Mouse (Mus musculus): ENCODE measurements at regions not wholly inside any gene's neighbourhood (a gene's known extent, or its start where the extent isn't known, plus 50 kb on each side); places are given as distances from the start of the nearest gene placed in this dataset.

- WGBS = 73% methylated on average over 1 of the region's 1 CpGs
- ATAC-seq (replicated peaks) = no peak
Observed at GRCm38 (mm10) chr6:100493558-100493957, 177.4 kb downstream of the Shq1 start.

GRCm38 (mm10) chr6:100491811-100492210, 179.1 kb downstream of the Shq1 start:
- H3K9ac ChIP-seq (replicated peaks) = no peak overlapping the region
- no peaks in the 10 kb centered on the region for H3K9me3 ChIP-seq
- no peak overlapping the region for H3K27ac ChIP-seq (replicated peaks)
- H3K4me3 ChIP-seq = no peak overlapping the region
- no peak overlapping the region for H3K4me2 ChIP-seq (replicated peaks)
- no peaks in the 10 kb centered on the region for H3K27me3 ChIP-seq
- no peaks in the 10 kb centered on the region for H3K36me3 ChIP-seq
- H3K4me1 ChIP-seq = peaks cover 10% of the 10 kb centered on the region
- ATAC-seq (replicated peaks) = no peak
- 97% methylated on average over 6 of the region's 6 CpGs for WGBS

More at GRCm38 (mm10) chr6:100493558-100493957, 177.4 kb downstream of the Shq1 start:
- Histone ChIP-seq H3K9me3 (no peaks in the 10 kb centered on the region), H3K4me2 (replicated peaks) (no peak overlapping the region), H3K27ac (replicated peaks) (no peak overlapping the region), H3K4me3 (no peak overlapping the region), H3K9ac (replicated peaks) (no peak overlapping the region), H3K36me3 (no peaks in the 10 kb centered on the region), H3K4me1 (peaks cover 10% of the 10 kb centered on the region), H3K27me3 (no peaks in the 10 kb centered on the region)

GRCm38 (mm10) chr6:100490920-100491712, 179.8 kb downstream of the Shq1 start:
- no peak for ATAC-seq (replicated peaks)
- no peaks in the 10 kb centered on the region for H3K36me3 ChIP-seq
- H3K4me3 ChIP-seq = no peak overlapping the region
- H3K27me3 ChIP-seq = no peaks in the 10 kb centered on the region
- H3K27ac ChIP-seq (replicated peaks) = no peak overlapping the region
- H3K9ac ChIP-seq (replicated peaks) = no peak overlapping the region
- H3K4me1 ChIP-seq = peaks cover 10% of the 10 kb centered on the region
- no peak overlapping the region for H3K4me2 ChIP-seq (replicated peaks)
- H3K9me3 ChIP-seq = no peaks in the 10 kb centered on the region
- 93% methylated on average over 7 of the region's 7 CpGs for WGBS

- no peak overlapping the region for H3K4me3 ChIP-seq
- no peaks in the 10 kb centered on the region for H3K4me1 ChIP-seq
- H3K4me2 ChIP-seq (replicated peaks) = no peak overlapping the region
- 71% methylated on average over 3 of the region's 3 CpGs for WGBS
- H3K36me3 ChIP-seq = no peaks in the 10 kb centered on the region
- H3K9me3 ChIP-seq = peaks cover 3% of the 10 kb centered on the region; the same call in 1 of the 2 replicates
- H3K27ac ChIP-seq (replicated peaks) = no peak overlapping the region
- no peak for ATAC-seq (replicated peaks)
- no peaks in the 10 kb centered on the region for H3K27me3 ChIP-seq
- no peak overlapping the region for H3K9ac ChIP-seq (replicated peaks)
Observed at GRCm38 (mm10) chr6:100483836-100484235, 187.1 kb downstream of the Shq1 start.

- no peak overlapping the region for H3K27ac ChIP-seq (replicated peaks)
- H3K4me1 ChIP-seq = no peaks in the 10 kb centered on the region
- no peak for ATAC-seq (replicated peaks)
- no peaks in the 10 kb centered on the region for H3K27me3 ChIP-seq
- H3K4me2 ChIP-seq (replicated peaks) = no peak overlapping the region
- no peaks in the 10 kb centered on the region for H3K36me3 ChIP-seq
- peaks cover 3% of the 10 kb centered on the region; the same call in 1 of the 2 replicates for H3K9me3 ChIP-seq
- H3K4me3 ChIP-seq = no peak overlapping the region
- WGBS = 20% methylated on average over 14 of the region's 14 CpGs
- no peak overlapping the region for H3K9ac ChIP-seq (replicated peaks)
Observed at GRCm38 (mm10) chr6:100483084-100483810, 187.7 kb downstream of the Shq1 start.

GRCm38 (mm10) chr6:100482572-100482971, 188.4 kb downstream of the Shq1 start:
- Histone ChIP-seq H3K4me1 (no peaks in the 10 kb centered on the region), H3K4me3 (no peak overlapping the region), H3K27me3 (no peaks in the 10 kb centered on the region), H3K27ac (replicated peaks) (no peak overlapping the region), H3K9me3 (peaks cover 3% of the 10 kb centered on the region; the same call in 1 of the 2 replicates), H3K36me3 (no peaks in the 10 kb centered on the region), H3K9ac (replicated peaks) (no peak overlapping the region), H3K4me2 (replicated peaks) (no peak overlapping the region)
- ATAC-seq (replicated peaks) = no peak
- WGBS = 18% methylated on average over 7 of the region's 7 CpGs

GRCm38 (mm10) chr6:100480525-100480924, 190.4 kb downstream of the Shq1 start:
- ATAC-seq (replicated peaks) = no peak
- WGBS = 88% methylated on average over 3 of the region's 3 CpGs

GRCm38 (mm10) chr6:100479881-100480280, 191.1 kb downstream of the Shq1 start:
- H3K4me1 ChIP-seq = no peaks in the 10 kb centered on the region
- no peaks in the 10 kb centered on the region for H3K36me3 ChIP-seq
- H3K9ac ChIP-seq (replicated peaks) = no peak overlapping the region
- H3K9me3 ChIP-seq = no peaks in the 10 kb centered on the region
- no peak overlapping the region for H3K4me3 ChIP-seq
- H3K27me3 ChIP-seq = no peaks in the 10 kb centered on the region
- WGBS = 62% methylated on average over 6 of the region's 6 CpGs
- ATAC-seq (replicated peaks) = no peak
- H3K27ac ChIP-seq (replicated peaks) = no peak overlapping the region
- H3K4me2 ChIP-seq (replicated peaks) = no peak overlapping the region

More at GRCm38 (mm10) chr6:100480525-100480924, 190.4 kb downstream of the Shq1 start:
- Histone ChIP-seq H3K4me2 (replicated peaks) (no peak overlapping the region), H3K9ac (replicated peaks) (no peak overlapping the region), H3K9me3 (peaks cover 3% of the 10 kb centered on the region; the same call in 1 of the 2 replicates), H3K4me1 (no peaks in the 10 kb centered on the region), H3K4me3 (no peak overlapping the region), H3K27ac (replicated peaks) (no peak overlapping the region), H3K36me3 (no peaks in the 10 kb centered on the region), H3K27me3 (no peaks in the 10 kb centered on the region)

- WGBS = 83% methylated on average over 4 of the region's 4 CpGs
- Histone ChIP-seq H3K27me3 (no peaks in the 10 kb centered on the region), H3K36me3 (no peaks in the 10 kb centered on the region), H3K9me3 (no peaks in the 10 kb centered on the region), H3K27ac (replicated peaks) (no peak overlapping the region), H3K4me2 (replicated peaks) (no peak overlapping the region), H3K9ac (replicated peaks) (no peak overlapping the region), H3K4me1 (no peaks in the 10 kb centered on the region), H3K4me3 (no peak overlapping the region)
- ATAC-seq (replicated peaks) = no peak
Observed at GRCm38 (mm10) chr6:100479455-100479854, 191.5 kb downstream of the Shq1 start.

GRCm38 (mm10) chr6:100476550-100477366, 189.5 kb upstream of the Rybp start:
- no peaks in the 10 kb centered on the region for H3K36me3 ChIP-seq
- ATAC-seq (replicated peaks) = no peak
- no peaks in the 10 kb centered on the region for H3K27me3 ChIP-seq
- no peak overlapping the region for H3K27ac ChIP-seq (replicated peaks)
- 90% methylated on average over 6 of the region's 6 CpGs for WGBS
- no peak overlapping the region for H3K4me3 ChIP-seq
- H3K9ac ChIP-seq (replicated peaks) = no peak overlapping the region
- no peaks in the 10 kb centered on the region for H3K4me1 ChIP-seq
- H3K9me3 ChIP-seq = 0 out of 2 replicates have a peak, but pooled peaks cover 1% of the 10 kb centered on the region
- H3K4me2 ChIP-seq (replicated peaks) = no peak overlapping the region

GRCm38 (mm10) chr6:100475341-100475955, 188.2 kb upstream of the Rybp start:
- H3K9me3 ChIP-seq = 0 out of 2 replicates have a peak, but pooled peaks cover 3% of the 10 kb centered on the region
- no peak overlapping the region for H3K4me3 ChIP-seq
- H3K4me1 ChIP-seq = no peaks in the 10 kb centered on the region
- no peak overlapping the region for H3K4me2 ChIP-seq (replicated peaks)
- WGBS = 55% methylated on average over 4 of the region's 4 CpGs
- no peaks in the 10 kb centered on the region for H3K27me3 ChIP-seq
- no peaks in the 10 kb centered on the region for H3K36me3 ChIP-seq
- no peak overlapping the region for H3K27ac ChIP-seq (replicated peaks)
- H3K9ac ChIP-seq (replicated peaks) = no peak overlapping the region
- no peak for ATAC-seq (replicated peaks)
